Mouse (Mus musculus) megakaryocyte, adult 5-6 weeks (primary cell): ENCODE measurements around the gene Tmem135. TPM values are rescaled to one million over a fixed set of nuclear protein-coding genes. Genes with fewer than 3 reads are reported as not detected.
"Not testable (repeated sequence)": the region's sequence is repeated elsewhere in the genome, so short reads cannot be mapped to it uniquely, and the experiment has no call there.

ENCODE experiments used
- ATAC-seq: 2 replicates; pipeline ENCODE4 v1.8.0; 2016; ENCODE audit warnings: mild to moderate bottlenecking, inconsistent platforms; ENCODE audit not compliant: poor library complexity, severe bottlenecking
- total RNA-seq, 2 experiments: library from RNA; stranded (forward) in 1 of 2; stranded (reverse) in 1 of 2; fragments of 153-499, 151-499 nt in 1 of 2; fragments of 221-1000, 200-1000 nt in 1 of 2; gene quantifications; 2 replicates each; pipeline versions ENCODE4 v1.2.3 to v1.2.4; 2015 to 2017

Gene Tmem135
- total RNA-seq, 2 experiments from 2014 or later = 26.5 to 31.6 TPM

DNA sequence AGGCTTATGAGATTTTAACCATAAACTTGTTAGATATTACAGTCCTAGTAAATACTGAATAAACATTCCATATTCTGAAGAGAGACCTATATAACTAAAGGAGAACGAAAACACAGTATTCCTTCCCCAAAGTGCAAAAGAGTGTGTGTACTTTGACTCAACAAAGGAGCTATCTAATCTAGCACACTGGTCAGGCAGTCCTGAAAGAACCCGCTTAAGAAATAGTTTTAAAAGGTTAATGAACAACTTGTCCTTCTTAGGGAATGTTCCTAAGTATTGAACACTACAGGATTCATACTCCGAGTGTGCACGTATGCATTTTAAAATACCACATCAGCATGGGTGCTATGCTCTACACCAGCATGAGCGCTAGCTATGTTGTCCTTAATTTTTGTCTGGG is 76.3 kb downstream of the Tmem135 start:
- no peak for ATAC-seq

DNA sequence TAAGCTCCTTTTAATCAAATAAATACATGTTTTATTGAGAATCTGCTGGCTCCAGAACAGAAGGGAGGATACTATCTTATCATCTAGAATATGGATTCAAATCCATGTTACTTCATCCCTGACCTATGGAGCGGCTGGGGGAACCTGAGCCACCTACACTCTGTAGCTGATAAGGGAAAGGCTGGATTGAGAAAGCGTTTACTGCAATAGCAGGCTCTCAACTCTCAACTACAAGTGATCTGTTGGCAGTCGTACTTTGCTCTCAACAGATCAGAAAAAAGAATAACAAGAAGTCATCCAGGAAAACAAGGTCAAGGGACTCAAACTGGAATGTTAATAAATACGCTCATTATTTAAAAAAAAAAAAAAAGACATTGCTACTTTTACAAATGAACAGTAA is 77.3 kb downstream of the Tmem135 start:
- no peak for ATAC-seq

DNA sequence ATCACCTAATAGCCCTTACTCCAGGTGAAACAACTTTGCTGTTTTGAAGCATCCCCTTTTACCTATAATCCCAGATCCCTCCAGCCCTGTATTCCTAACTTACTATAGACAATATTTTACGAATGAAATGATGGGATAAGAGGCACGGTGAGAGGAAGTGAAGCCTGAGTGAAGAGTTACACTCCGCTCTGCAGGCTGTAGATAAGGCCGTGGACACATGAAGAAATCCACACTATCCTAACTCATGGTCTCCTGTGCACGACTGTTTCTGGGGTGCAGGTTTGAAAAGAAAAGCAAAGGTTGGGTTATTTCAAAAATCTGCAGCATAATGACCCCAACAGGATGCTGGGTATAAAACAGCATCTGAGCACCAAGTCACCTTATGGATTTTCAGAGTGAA is 77.8 kb downstream of the Tmem135 start:
- ATAC-seq = peak; percentile 30; the same call in 1 of the 2 replicates

DNA sequence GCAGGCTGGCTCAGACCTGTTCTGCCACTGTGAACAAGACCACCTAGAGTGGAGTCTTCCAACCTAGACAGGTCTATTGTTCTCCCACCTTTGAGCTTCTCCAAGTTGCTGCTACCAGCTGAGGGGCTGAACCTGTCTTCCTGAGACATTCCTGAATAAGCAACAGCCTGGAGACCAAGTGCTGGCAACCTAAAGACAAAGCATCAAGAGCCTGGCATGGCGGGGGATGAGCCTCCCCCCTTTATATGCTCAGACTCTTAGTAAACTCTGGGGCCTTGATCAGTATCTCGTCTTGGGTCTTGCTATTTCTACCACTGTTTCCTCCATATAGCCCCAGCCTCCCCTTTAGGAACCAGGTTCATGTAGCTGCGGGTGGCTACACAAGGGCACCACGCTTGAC is 81.3 kb downstream of the Tmem135 start:
- not testable (repeated sequence) for ATAC-seq

DNA sequence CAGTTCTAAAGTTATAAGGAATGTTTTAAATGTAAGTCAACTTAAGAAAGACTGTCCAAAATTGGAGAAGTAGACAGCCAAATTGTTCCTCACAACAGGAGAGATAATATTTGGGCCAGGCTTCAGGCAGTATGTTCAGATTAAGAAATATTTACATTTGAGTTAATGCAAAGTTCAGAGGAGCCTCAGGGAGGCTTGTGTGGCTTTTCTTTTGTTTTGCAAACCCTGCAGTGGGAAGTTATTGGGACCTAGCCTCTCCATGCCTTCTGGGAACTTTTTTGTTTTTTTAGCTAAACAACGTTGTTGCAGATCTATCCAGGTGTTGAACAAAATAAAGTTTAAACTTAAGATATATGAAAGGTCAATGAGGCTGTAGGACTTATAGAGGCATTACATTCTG is 84.7 kb downstream of the Tmem135 start:
- no peak for ATAC-seq

DNA sequence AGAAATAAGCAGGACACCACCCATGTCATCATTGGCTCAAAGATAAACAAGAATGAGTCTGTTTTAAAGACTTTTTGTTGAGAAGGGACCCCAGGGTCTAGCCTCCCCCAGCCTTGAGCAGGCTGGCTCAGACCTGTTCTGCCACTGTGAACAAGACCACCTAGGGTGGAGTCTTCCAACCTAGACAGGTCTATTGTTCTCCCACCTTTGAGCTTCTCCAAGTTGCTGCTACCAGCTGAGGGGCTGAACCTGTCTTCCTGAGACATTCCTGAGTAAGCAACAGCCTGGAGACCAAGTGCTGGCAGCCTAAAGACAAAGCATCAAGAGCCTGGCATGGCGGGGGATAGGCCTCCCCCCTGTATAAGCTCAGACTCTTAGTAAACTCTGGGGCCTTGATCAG is 86.9 kb downstream of the Tmem135 start:
- not testable (repeated sequence) for ATAC-seq

DNA sequence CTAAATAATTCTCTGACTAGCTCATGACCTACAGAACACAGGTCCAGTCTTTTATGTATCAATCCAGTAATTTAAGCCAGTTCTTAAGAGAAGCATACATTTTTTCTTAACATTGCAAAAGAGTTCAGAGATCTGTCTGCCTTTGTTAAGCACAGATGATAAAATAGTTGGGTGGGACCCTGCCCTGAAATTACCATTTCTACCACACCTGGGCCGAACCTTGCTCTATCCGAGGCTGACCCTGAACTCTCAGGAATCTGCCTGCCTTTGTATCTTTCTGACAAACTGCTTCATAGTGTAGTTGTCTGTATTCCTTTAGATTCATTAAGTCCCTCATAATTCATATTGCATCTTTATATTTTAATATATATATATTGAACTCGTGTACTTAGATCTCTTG is 87.9 kb downstream of the Tmem135 start:
- no peak for ATAC-seq

DNA sequence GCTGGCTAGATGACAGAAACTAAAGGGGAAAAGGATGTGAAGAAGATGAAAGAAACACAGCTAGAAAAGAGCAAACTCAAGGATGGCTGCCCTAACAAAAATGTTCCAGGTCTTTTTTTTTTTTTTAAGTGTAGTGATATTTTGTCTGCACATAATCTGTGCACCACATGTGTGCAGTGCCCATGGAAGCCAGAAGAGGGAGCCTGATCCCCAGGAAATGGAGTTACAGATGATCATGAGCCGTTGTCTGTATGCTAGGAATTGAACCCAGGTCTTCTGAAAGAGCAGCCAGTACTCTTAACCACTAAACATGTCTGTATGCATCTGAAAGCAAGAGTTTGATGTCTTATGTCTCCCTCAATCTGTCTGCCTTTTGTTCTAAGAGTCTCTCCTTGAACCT is 92.5 kb downstream of the Tmem135 start:
- ATAC-seq = no peak

DNA sequence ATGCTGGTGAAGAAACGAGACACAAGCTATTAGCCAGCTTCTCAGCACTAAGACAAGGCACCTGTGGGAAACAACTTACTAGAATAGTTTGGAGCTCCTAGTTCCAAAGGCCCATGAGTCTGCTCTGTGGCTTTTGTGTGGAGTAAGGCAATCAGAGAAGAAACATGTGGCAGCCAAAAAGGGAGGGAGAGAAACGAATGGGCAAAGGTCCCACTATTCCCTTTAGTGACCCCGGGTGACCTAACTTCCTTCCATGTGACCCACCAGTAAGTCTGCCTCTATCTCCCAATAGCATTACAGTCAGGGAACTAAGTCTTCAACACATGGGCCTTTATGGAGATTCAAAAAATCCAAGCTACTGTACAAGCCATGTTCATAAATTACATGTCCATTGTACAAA is 95.1 kb downstream of the Tmem135 start:
- ATAC-seq = peak; percentile 40; the same call in 1 of the 2 replicates

DNA sequence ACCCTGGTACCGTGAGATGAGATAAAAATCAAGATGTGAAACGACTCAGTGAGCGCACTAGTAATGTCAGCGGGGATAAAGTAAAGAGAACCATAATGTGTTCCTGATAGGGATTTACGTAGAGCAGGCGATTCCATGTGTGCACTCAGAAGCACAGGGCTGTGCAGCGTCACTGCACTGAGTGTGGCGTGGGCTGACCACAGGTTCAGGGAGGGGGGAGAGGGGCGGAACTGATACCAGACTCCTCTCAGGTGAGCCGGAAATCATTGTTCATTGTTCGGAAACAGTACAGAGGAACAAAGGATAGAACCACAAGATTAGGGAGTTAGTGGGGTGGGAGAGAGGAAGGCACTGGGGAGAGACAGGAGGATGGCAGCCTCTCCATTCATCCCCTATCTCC is 95.8 kb downstream of the Tmem135 start:
- peak; percentile 81 for ATAC-seq

DNA sequence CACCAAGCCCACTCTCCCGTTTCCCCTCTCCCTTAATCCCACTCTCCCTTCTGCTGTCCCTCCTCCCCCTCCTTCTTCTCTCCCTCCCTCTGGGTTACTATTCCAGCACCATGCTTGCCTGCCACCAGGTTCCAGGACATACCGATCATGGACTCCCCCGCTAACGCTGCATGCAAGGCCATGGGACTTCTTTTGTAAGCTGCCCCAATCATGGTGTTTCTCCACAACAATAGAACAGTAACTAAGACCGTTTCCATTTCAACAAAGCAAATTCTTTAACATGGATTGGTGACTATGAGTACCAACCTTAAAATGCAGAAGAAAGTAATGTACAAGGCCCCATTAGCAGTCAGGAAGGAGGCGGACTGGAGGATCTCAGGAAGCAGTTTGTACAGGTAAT is 97.2 kb downstream of the Tmem135 start:
- ATAC-seq = no peak

DNA sequence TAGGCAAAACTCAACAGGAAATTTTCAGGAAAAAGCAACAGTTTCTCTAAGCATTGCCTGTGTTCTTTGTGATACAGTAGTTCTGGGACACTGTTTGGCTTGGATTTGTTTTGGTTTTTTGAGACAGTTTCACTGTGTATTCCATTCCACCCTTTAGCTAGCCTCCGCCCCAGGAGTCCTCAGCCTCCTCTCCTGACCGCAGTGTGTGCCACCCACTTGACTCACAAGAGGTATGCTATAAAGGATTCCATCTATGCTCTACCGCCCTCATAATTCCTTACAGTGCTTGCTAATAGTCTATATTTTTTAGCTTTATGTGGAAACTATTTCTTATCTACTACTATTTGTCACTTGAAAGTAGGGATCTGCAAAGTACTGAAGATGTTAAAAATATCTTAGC is 99.1 kb downstream of the Tmem135 start:
- ATAC-seq = no peak

DNA sequence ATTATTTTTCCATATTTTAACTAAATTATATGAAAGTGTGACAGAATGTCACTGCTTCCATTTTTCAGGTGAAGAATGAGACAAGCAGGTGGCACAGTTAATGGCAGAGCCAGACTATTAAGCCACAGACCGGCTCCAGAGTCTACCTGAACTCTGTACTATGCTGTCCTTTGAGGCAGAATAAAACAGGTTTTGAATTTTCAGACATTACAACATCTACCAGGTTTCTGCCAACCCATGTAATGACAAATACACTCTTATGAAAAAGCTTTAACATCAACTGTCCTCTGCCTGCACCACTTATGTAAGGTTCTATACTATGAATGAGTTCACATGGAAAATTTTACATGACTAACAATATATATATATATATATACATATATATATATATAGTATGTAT is 100.3 kb downstream of the Tmem135 start:
- no peak for ATAC-seq

DNA sequence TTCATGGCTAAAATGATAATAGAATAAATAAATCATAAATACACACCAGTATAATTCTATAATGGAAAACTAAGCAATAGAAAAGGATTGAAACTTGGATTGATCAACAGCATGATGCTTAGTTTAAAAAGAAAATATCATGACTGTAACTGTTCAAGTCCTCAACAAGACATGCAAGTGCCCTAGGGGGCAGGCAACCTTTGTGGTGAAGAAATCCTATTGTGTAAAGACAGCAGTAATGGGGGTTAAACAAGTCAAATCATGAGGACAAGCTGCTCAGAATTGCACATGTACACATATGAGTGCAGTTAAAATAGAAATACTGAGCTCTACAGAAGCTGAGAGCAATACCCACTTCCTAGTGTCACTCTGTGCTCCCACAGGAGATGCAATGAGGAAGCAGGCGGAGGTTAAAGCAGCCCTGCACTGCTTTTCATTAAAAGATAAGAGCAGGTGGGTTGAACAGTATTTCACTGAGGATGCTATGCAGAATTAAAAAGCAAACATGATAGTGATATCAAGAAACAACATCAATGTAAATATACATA is 105.0 kb downstream of the Tmem135 start:
- no peak for ATAC-seq

DNA sequence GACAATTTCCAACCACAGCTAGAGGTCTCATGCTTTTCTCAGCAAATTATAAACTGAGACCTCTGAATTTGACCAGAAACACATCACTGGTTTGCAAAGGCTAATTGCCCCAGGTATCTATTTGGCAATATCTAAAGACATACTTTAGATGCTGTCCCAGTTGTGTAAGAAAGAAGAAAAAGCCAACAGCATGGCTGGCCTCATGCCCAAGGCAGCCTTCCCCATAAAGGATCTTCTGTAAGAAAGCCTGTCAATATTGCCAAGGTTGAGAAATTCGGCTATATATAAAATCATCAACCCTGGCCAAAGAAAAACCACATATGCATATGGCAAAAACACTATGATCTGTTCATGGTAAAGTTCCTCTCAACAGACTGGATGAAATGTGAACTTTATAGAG is 107.1 kb downstream of the Tmem135 start:
- no peak for ATAC-seq

DNA sequence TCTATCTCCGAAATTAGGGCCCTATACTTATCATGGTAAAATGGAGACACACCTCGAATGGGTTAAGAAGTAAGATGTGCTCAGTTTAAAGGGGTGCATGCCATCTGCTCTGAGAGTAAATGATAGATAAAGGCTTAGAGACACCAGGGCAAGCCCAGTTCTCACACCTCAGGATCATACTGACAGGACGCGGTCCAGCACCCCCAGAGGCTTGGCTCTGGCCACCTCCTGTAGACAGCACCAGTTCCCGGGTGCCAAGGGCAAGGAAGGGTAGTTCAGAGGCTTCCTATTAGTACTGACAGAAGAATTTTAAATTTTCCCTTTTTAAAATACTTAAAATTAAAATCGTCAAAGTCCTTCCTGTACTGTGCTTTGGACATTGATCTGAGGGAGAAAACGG is 121.4 kb downstream of the Tmem135 start:
- ATAC-seq = no peak

DNA sequence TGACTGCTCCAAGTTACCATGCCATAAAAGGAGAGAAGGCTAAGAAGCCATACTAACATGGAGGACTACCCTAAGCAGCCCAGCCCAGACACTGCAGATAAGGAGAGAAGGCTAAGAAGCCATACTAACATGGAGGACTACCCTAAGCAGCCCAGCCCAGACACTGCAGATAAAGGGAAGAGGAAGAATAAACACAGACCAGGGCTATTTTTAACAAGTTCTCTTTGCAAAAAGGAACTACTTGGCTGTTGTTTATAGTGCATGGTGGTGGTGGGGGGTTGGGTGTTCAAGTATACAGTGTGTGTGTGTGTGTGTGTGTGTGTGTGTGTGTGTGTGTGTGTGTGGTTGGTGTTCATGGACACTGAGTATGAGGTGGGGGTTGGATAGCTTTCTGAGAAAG is 133.6 kb downstream of the Tmem135 start:
- peak; percentile 94 for ATAC-seq

DNA sequence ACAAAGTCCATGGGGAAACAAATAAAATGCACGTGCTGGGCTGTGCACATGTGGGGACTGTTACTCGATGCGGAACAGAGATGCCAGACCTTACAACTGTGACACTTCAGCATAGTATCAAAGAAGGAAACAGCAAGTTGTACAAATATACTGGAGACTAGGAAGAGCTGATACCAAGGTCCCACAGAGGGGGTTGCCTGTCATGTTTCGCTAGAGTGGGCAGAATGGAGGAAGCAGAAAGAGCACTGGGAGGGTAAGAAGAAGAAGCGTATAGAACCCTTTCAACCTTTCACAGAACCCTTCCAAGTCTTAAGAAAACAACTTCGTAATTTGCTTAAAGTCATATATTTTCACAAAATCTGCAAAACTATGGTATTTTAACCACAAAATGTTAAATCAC is 134.2 kb downstream of the Tmem135 start:
- ATAC-seq = no peak

DNA sequence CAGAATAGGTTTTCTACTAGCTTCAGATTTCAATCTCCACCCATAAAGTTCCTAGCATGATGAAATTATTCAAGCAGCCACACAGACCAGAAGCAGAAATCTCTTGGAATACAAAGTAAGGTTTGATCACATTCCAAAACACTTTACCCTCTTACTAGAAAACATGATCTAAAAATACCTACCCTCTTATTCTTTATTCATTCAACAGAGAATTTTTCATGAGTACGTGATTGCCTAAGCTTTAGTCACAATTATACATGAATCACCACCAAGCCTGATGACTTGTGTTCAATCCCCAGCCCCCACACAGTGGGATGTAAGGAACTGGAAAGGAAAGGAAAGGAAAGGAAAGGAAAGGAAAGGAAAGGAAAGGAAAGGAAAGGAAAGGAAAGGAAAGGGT is 136.5 kb downstream of the Tmem135 start:
- ATAC-seq = no peak

DNA sequence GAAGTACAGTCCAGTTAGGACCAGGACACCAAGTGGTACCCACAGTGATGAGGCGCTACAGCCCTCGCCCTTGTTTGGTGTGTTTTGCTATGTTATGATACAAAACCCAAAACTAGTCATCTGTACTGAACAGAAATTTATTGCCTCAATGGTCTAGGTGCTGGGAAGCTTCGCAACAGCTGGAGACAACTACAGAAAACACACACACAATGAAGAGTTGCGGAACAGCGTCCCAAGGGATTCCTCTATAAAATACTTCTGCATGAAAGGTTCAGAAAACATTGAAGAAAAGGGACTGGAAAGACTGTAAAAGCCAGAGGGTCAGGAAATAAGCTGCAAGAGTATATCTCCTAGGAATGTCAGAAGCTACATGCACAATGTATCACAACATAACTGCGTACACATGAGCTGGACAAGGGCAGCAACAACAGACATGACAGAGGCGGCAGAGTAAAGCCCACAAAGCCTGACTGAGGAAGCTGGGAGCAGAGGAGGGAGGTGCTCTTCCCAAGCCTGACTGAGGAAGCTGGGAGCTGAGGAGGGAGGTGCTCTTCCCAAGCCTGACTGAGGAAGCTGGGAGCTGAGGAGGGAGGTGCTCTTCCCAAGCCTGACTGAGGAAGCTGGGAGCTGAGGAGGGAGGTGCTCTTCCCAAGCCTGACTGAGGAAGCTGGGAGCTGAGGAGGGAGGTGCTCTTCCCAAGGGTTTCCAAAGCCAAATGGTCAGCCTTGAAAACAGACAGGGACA is 137.8 kb downstream of the Tmem135 start:
- no peak for ATAC-seq

DNA sequence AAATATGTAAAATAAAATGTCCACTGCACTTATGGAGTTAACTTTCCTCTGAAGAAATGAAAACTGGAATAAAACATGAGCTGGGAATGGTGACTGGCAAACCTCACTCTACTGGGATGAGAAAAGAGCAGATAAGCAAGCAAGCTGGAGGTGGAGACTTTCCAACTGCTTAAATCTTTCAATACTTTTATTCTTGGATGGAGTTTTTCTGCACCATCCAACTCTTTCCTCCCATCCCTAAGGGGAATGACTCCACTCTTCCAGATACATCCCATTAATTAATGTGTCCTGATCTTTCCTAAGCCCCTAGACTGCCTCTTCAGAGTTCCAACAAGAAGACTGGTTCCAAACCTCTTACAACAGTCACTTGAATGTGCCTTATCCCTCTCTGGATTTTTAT is 143.1 kb downstream of the Tmem135 start:
- no peak for ATAC-seq

DNA sequence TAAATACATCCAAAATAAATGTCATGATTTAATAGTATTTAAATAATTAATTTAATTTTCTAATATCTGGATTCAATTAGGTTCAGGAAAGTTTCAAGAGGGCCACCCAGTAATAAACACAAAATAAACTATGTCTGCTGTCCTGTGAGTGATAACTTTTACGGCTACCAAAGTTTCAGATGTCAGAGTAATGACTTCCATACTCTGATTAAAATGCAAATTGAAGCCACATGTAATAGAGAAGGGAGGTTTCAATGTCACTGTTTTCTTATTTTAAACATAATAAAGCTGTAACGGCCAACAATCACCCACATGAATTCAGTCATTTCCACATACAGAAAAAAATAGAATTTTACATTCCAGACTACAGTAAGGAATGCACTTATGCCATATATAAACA is 145.2 kb downstream of the Tmem135 start:
- ATAC-seq = no peak
